Mouse (Mus musculus): Measurements from ENCODE around the gene Olfr1342. TPM values are rescaled to one million over a fixed set of nuclear protein-coding genes. Genes with fewer than 3 reads are reported as not detected.

The Olfr1342 gene
- not detected in 2 replicates for polyA plus RNA-seq (2016; fragmentation: Nextera tagmentation; extraction: Ambion mirVana)

DNA sequence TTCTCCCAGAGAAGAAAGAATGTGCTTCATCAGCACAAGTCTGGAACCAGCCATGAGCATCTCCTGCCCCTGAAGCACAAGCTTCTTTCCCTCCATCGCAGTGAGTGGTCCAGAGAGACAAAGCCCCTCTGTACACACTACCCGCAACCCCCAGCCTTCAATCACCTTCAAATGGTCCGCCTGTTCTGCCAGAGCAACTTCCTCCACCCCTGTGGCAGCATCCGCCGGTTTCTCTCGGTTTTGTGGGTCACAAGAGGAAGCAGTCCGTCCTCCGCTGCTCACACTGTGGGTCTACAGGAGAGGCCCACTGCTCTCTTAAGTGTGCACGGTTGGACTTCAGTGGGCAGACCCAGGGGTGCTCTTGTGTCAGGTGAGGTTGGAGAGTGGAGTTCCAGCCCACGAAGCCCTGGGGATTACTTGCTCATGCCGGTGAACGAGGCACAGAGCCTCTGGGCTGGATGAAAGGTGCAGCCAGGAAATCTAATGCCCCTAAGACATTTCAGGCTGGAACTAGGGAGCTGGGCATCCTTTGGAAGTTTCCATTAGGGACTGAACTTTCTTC is at the start of gene Olfr1342:
TSS of gene Olfr1342 (minus strand) at position 345 of the 562 bp plus-strand sequence.
- peaks cover 5% of the 10 kb centered on the region; the same call in 1 of the 2 replicates for H3K4me1 ChIP-seq
- ATAC-seq (ENCODE audit: low FRiP score, low read depth): no peak
- no peak within 1 kb of the TSS for H3K9ac ChIP-seq (replicated peaks)
- no peaks in the 10 kb centered on the region for H3K27me3 ChIP-seq
- H3K36me3 ChIP-seq: no peaks in the 10 kb centered on the region
- no peak within 1 kb of the TSS for H3K4me3 ChIP-seq
- 57% methylated on average over 12 of the region's 12 CpGs for WGBS
- H3K4me2 ChIP-seq (replicated peaks): no peak within 1 kb of the TSS
- H3K9me3 ChIP-seq: no peaks in the 10 kb centered on the region
- H3K27ac ChIP-seq (replicated peaks): no peak within 1 kb of the TSS

- Histone ChIP-seq H3K4me3 (no peak overlapping the region), H3K4me2 (replicated peaks) (peak overlapping the region; percentile 21), H3K36me3 (no peaks in the 10 kb centered on the region), H3K4me1 (peaks cover 8% of the 10 kb centered on the region; the same call in 1 of the 2 replicates), H3K27ac (replicated peaks) (no peak overlapping the region), H3K27me3 (peaks cover 26% of the 10 kb centered on the region), H3K9me3 (peaks cover 8% of the 10 kb centered on the region; the same call in 1 of the 2 replicates), H3K9ac (replicated peaks) (no peak overlapping the region)
- no peak for ATAC-seq (ENCODE audit: low FRiP score, low read depth)
- WGBS: 3% methylated on average over 16 of the region's 16 CpGs
Measured at GRCm38 (mm10) chr4:118741881-118742280, 49.3 kb upstream of the Olfr1342 start.

DNA sequence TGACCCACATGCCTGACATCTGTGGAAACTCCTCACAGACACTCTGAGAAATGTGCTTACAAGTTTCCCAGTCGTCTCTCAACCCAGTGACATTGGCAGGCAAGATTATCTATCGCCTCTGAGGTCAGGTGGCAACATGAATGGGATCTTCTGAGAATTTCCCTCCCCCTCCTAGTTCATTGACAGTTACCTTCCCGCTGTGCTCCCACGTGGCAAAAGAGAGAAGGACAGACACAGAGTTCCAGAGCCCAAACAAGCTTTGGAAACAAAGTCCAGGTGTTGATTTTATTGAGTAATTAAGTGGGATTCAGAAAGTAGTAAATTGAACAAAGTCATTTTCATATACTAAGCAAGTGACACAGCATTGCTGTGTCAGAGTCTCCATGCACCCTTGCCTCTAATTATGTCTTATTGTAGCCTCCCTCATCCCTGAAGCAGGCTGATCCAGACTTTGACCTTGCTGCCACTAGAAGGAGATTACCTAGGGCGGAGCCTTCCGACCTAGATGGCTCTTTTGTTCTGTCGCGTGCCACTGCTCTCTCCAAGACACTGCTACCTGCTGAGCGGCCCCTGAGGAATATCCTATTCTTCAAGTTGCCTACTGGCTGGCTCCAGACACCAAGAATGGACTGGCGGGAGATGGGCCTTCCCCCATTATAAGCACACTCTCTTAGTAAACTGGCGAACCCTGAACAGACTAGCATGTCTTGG is 48.6 kb upstream of the Olfr1342 start:
- Histone ChIP-seq H3K27ac (replicated peaks) (no peak overlapping the region), H3K9ac (replicated peaks) (no peak overlapping the region), H3K4me1 (peaks cover 8% of the 10 kb centered on the region; the same call in 1 of the 2 replicates), H3K4me2 (replicated peaks) (peak overlapping the region; percentile 21), H3K4me3 (no peak overlapping the region), H3K9me3 (peaks cover under 1% of the 10 kb centered on the region; the same call in 1 of the 2 replicates), H3K27me3 (peaks cover 26% of the 10 kb centered on the region), H3K36me3 (no peaks in the 10 kb centered on the region)
- ATAC-seq (ENCODE audit: low FRiP score, low read depth): no peak
- WGBS: 5% methylated on average over 11 of the region's 11 CpGs

DNA sequence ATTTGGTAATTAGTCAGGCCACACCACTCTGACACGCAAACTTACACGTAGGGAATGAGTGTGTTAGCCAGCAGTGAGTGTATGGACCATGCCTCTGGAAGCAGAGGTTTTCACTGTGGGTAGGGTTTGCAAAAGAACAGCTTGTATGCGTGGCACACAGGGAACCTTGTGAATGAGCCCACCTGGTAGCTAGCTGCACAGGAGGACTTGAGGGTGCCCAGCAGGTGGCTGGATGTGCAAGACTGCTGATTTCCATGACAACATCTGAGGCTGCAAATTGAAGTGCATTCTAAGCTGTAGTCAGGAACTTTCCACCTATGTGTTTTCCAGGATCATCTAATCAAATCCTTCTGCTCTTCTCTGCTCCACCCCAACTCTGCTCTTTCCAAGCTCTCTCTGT is 47.0 kb upstream of the Olfr1342 start:
- Histone ChIP-seq H3K4me3 (no peak overlapping the region), H3K9ac (replicated peaks) (no peak overlapping the region), H3K36me3 (no peaks in the 10 kb centered on the region), H3K9me3 (no peaks in the 10 kb centered on the region), H3K27ac (replicated peaks) (no peak overlapping the region), H3K4me2 (replicated peaks) (no peak overlapping the region), H3K4me1 (peaks cover 8% of the 10 kb centered on the region; the same call in 1 of the 2 replicates), H3K27me3 (peaks cover 26% of the 10 kb centered on the region)
- ATAC-seq (ENCODE audit: low FRiP score, low read depth): no peak
- WGBS: 72% methylated on average over 3 of the region's 3 CpGs

GRCm38 (mm10) chr4:118731875-118732274 is 39.3 kb upstream of the Olfr1342 start, which contains the start of gene Olfr1339:
Gene Olfr1339, plus strand, starts transcription at chr4:118732175.
- H3K9me3 ChIP-seq: no peaks in the 10 kb centered on the region
- no peak within 1 kb of the TSS for H3K4me3 ChIP-seq
- H3K27ac ChIP-seq (replicated peaks): no peak within 1 kb of the TSS
- WGBS: 93% methylated on average over 1 of the region's 1 CpGs
- no peak for ATAC-seq (ENCODE audit: low FRiP score, low read depth)
- H3K9ac ChIP-seq (replicated peaks): no peak within 1 kb of the TSS
- H3K4me1 ChIP-seq: no peaks in the 10 kb centered on the region
- no peak within 1 kb of the TSS for H3K4me2 ChIP-seq (replicated peaks)
- no peaks in the 10 kb centered on the region for H3K27me3 ChIP-seq
- H3K36me3 ChIP-seq: no peaks in the 10 kb centered on the region

DNA sequence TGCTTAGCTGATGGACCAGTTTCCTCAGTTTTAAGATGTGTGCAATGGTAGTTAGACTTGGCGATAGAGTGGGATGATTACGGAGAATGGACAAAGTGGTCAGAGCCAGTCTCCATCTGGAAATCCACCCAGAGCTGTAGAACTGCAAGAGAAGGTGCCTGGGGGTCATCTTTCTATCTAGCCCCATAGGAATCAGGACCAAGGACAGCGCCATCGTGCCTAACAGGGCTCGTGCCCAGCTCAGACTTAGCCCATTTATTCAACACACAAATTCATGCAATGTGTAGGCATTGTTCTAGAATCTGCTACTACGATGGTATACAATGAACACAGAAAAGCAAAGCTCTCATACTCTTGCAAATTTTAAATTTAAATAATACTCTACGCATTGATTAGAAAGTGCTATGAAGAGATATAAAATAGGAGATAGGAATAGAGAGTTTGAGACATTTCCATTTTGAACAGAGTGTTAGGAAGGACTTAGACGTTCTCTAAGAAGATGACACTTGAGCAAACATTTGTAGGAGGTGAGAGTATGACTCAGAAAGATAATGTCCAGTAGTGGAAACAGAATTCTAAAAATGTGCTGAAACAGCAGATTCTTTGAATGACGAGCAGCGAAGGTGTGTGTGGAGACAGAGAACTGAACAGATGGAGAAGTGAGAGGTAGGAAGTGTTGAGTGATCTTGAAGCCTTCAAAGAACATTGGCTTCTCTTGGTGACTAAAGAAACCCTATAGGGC is 29.4 kb upstream of the Olfr1342 start:
- Histone ChIP-seq H3K27ac (replicated peaks) (no peak overlapping the region), H3K9ac (replicated peaks) (no peak overlapping the region), H3K4me2 (replicated peaks) (no peak overlapping the region), H3K9me3 (no peaks in the 10 kb centered on the region), H3K27me3 (no peaks in the 10 kb centered on the region), H3K4me3 (no peak overlapping the region), H3K36me3 (no peaks in the 10 kb centered on the region), H3K4me1 (no peaks in the 10 kb centered on the region)
- WGBS: 55% methylated on average over 10 of the region's 10 CpGs
- no peak for ATAC-seq (ENCODE audit: low FRiP score, low read depth)

GRCm38 (mm10) chr4:118719838-118720237 is 27.3 kb upstream of the Olfr1342 start, which contains the start of gene Olfr1340:
Gene Olfr1340, plus strand, starts transcription at chr4:118720138.
- no peak within 1 kb of the TSS for H3K9ac ChIP-seq (replicated peaks)
- no peak for ATAC-seq (ENCODE audit: low FRiP score, low read depth)
- no peaks in the 10 kb centered on the region for H3K27me3 ChIP-seq
- no peaks in the 10 kb centered on the region for H3K36me3 ChIP-seq
- no peaks in the 10 kb centered on the region for H3K9me3 ChIP-seq
- H3K27ac ChIP-seq (replicated peaks): no peak within 1 kb of the TSS
- no peak within 1 kb of the TSS for H3K4me3 ChIP-seq
- no peaks in the 10 kb centered on the region for H3K4me1 ChIP-seq
- H3K4me2 ChIP-seq (replicated peaks): no peak within 1 kb of the TSS

- H3K9me3 ChIP-seq: no peaks in the 10 kb centered on the region
- H3K9ac ChIP-seq (replicated peaks): no peak overlapping the region
- no peak overlapping the region for H3K27ac ChIP-seq (replicated peaks)
- no peak overlapping the region for H3K4me3 ChIP-seq
- H3K36me3 ChIP-seq: no peaks in the 10 kb centered on the region
- no peaks in the 10 kb centered on the region for H3K27me3 ChIP-seq
- H3K4me1 ChIP-seq: no peaks in the 10 kb centered on the region
- ATAC-seq (ENCODE audit: low FRiP score, low read depth): no peak
- no peak overlapping the region for H3K4me2 ChIP-seq (replicated peaks)
- 17% methylated on average over 1 of the region's 1 CpGs for WGBS
Measured at GRCm38 (mm10) chr4:118711656-118712055, 19.1 kb upstream of the Olfr1342 start.

- Histone ChIP-seq H3K27ac (replicated peaks) (no peak overlapping the region), H3K4me2 (replicated peaks) (no peak overlapping the region), H3K4me1 (no peaks in the 10 kb centered on the region), H3K9me3 (no peaks in the 10 kb centered on the region), H3K9ac (replicated peaks) (no peak overlapping the region), H3K36me3 (no peaks in the 10 kb centered on the region), H3K4me3 (no peak overlapping the region), H3K27me3 (no peaks in the 10 kb centered on the region)
- no peak for ATAC-seq (ENCODE audit: low FRiP score, low read depth)
- 83% methylated on average over 5 of the region's 5 CpGs for WGBS
Measured at GRCm38 (mm10) chr4:118708086-118708485, 15.5 kb upstream of the Olfr1342 start.

GRCm38 (mm10) chr4:118703223-118703622 is 10.7 kb upstream of the Olfr1342 start, which contains the start of gene Olfr1341:
Gene Olfr1341, plus strand, starts transcription at chr4:118703523.
- Histone ChIP-seq H3K27me3 (no peaks in the 10 kb centered on the region), H3K9ac (replicated peaks) (no peak within 1 kb of the TSS), H3K4me1 (no peaks in the 10 kb centered on the region), H3K27ac (replicated peaks) (no peak within 1 kb of the TSS), H3K4me2 (replicated peaks) (no peak within 1 kb of the TSS), H3K36me3 (no peaks in the 10 kb centered on the region), H3K4me3 (no peak within 1 kb of the TSS), H3K9me3 (no peaks in the 10 kb centered on the region)
- ATAC-seq (ENCODE audit: low FRiP score, low read depth): no peak
- WGBS: 82% methylated on average over 3 of the region's 3 CpGs

GRCm38 (mm10) chr4:118693812-118694211 is 1.3 kb upstream of the Olfr1342 start:
- Histone ChIP-seq H3K27me3 (no peaks in the 10 kb centered on the region), H3K27ac (replicated peaks) (no peak overlapping the region), H3K9me3 (no peaks in the 10 kb centered on the region), H3K36me3 (no peaks in the 10 kb centered on the region), H3K9ac (replicated peaks) (no peak overlapping the region), H3K4me3 (no peak overlapping the region), H3K4me2 (replicated peaks) (no peak overlapping the region), H3K4me1 (peaks cover 5% of the 10 kb centered on the region; the same call in 1 of the 2 replicates)
- ATAC-seq (ENCODE audit: low FRiP score, low read depth): no peak
- 51% methylated on average over 2 of the region's 2 CpGs for WGBS

DNA sequence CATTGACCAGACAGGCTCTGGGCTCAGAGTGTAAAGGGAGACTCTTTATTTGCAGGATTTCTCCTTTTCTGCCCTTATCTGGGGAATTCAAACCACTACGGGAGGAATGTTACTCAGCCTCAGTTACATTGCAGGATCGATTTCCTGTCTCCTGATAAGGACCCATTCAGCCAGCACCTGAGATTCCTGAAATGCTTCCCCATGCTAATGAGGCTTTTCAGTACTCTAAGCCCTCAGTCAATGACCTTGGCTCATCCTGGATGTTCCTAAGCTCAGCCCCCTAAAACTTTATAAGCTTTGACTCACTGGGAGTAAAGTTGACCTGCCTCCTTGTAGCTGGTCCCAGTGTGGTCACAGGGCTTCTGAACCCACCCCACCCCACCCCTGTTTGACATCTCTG is 5.5 kb downstream of the Olfr1342 start:
- H3K9me3 ChIP-seq: no peaks in the 10 kb centered on the region
- no peak overlapping the region for H3K4me2 ChIP-seq (replicated peaks)
- no peak overlapping the region for H3K27ac ChIP-seq (replicated peaks)
- H3K4me1 ChIP-seq: no peaks in the 10 kb centered on the region
- no peaks in the 10 kb centered on the region for H3K27me3 ChIP-seq
- no peak overlapping the region for H3K4me3 ChIP-seq
- no peak overlapping the region for H3K9ac ChIP-seq (replicated peaks)
- no peak for ATAC-seq (ENCODE audit: low FRiP score, low read depth)
- H3K36me3 ChIP-seq: no peaks in the 10 kb centered on the region
- WGBS: 72% methylated on average over 2 of the region's 2 CpGs

All from midbrain, embryonic 12.5 days (tissue).